Mouse (Mus musculus) erythroblast, embryonic 14.5 days (primary cell): ENCODE data around the gene Mphosph8. TPM values are rescaled to one million over a fixed set of nuclear protein-coding genes. Genes with fewer than 3 reads are reported as not detected.
A peak's percentile ranks its signal among the peaks of the same experiment; 100 is the strongest.

ENCODE experiments used
- H3K27me3 ChIP-seq: 2 replicates; pipeline ENCODE4 v1.6.1; 2012; ENCODE audit warnings: inconsistent platforms; ENCODE audit not compliant: control insufficient read depth
- H3K36me3 ChIP-seq: 2 replicates; pipeline ENCODE4 v1.6.1; 2012; ENCODE audit warnings: mild to moderate bottlenecking, inconsistent platforms; ENCODE audit not compliant: control insufficient read depth
- H3K4me1 ChIP-seq: 2 replicates; pipeline ENCODE4 v1.6.1; 2012; ENCODE audit warnings: inconsistent platforms; ENCODE audit not compliant: control insufficient read depth
- H3K4me3 ChIP-seq: replicated peaks from 2 replicates; pipeline ENCODE3; 2012; ENCODE audit warnings: moderate library complexity, mild to moderate bottlenecking, inconsistent platforms
- H3K9me3 ChIP-seq: 2 replicates; pipeline ENCODE4 v1.6.1; 2012; ENCODE audit warnings: low read length, inconsistent platforms, mixed read lengths; ENCODE audit not compliant: control insufficient read depth
- GATA1 ChIP-seq: IDR thresholded peaks from 2 replicates; pipeline ENCODE4 v1.6.1; 2012; ENCODE audit warnings: low read length, inconsistent platforms, mixed read lengths
- TAL1 ChIP-seq: IDR thresholded peaks from 3 replicates; pipeline ENCODE4 v1.6.1; 2012; ENCODE audit warnings: low read length, inconsistent platforms, mixed read lengths
- polyA plus RNA-seq: library from polyadenylated mRNA; stranded (reverse); fragments of >175 nt; gene quantifications from 2 replicates; pipeline ENCODE4 v1.2.3, GENCODE M21; 2012

Gene Mphosph8
- polyA plus RNA-seq, 1 experiment: 0.53 TPM

GRCm38 (mm10) chr14:56669046-56669620, 1.1 kb downstream of the Mphosph8 start:
- Histone ChIP-seq H3K4me3 (peak overlapping the region; percentile 79), H3K27me3 (no peaks in the 10 kb centered on the region), H3K36me3 (peaks cover 29% of the 10 kb centered on the region), H3K4me1 (peaks cover 29% of the 10 kb centered on the region), H3K9me3 (no peaks in the 10 kb centered on the region)
- TF ChIP-seq GATA1 (peak; percentile 77), TAL1 (no peak)

DNA sequence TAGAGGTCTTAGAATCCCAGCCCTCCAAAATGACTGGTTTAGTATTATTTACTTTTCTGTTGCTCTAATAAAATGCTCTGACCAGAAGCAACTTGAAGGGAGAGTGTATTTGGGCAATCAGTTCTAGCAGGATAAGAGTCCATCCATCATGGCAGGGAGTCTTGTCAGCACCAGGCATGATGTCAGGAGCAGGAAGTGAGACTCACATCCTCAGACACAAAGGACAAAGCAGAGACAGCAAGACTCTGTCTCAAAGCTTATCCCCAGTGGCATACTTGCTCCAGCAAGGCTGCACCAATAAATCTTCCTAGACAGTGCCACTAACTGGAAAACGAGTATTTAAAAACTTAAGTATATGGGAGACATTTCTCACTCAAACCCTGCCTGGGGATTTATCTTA, 17.4 kb downstream of the Mphosph8 start:
- H3K9me3 ChIP-seq: no peaks in the 10 kb centered on the region
- TF ChIP-seq TAL1: no peak
- TF ChIP-seq GATA1: no peak

GRCm38 (mm10) chr14:56689116-56689515, 21.1 kb downstream of the Mphosph8 start:
- Histone ChIP-seq H3K4me1 (no peaks in the 10 kb centered on the region), H3K27me3 (no peaks in the 10 kb centered on the region), H3K36me3 (peaks cover 94% of the 10 kb centered on the region), H3K9me3 (no peaks in the 10 kb centered on the region), H3K4me3 (no peak overlapping the region)
- TF ChIP-seq GATA1 (no peak), TAL1 (no peak)

More for the DNA sequence above, 17.4 kb downstream of the Mphosph8 start:
- Histone ChIP-seq H3K4me3 (no peak overlapping the region), H3K27me3 (no peaks in the 10 kb centered on the region), H3K4me1 (no peaks in the 10 kb centered on the region; the same call in 1 of the 2 replicates), H3K36me3 (peaks cover 85% of the 10 kb centered on the region)

GRCm38 (mm10) chr14:56689766-56690165, 21.7 kb downstream of the Mphosph8 start:
- peaks cover 94% of the 10 kb centered on the region for H3K36me3 ChIP-seq
- no peaks in the 10 kb centered on the region for H3K9me3 ChIP-seq
- TF ChIP-seq TAL1 (no peak), GATA1 (no peak)
- H3K4me3 ChIP-seq: no peak overlapping the region
- no peaks in the 10 kb centered on the region for H3K27me3 ChIP-seq
- no peaks in the 10 kb centered on the region for H3K4me1 ChIP-seq

- H3K36me3 ChIP-seq: peaks cover 100% of the 10 kb centered on the region
- H3K4me1 ChIP-seq: no peaks in the 10 kb centered on the region
- H3K4me3 ChIP-seq: no peak overlapping the region
- H3K27me3 ChIP-seq: no peaks in the 10 kb centered on the region
- no peaks in the 10 kb centered on the region for H3K9me3 ChIP-seq
- no peak for TF ChIP-seq TAL1
- TF ChIP-seq GATA1: no peak
Observed at GRCm38 (mm10) chr14:56695495-56695894, 27.4 kb downstream of the Mphosph8 start.

DNA sequence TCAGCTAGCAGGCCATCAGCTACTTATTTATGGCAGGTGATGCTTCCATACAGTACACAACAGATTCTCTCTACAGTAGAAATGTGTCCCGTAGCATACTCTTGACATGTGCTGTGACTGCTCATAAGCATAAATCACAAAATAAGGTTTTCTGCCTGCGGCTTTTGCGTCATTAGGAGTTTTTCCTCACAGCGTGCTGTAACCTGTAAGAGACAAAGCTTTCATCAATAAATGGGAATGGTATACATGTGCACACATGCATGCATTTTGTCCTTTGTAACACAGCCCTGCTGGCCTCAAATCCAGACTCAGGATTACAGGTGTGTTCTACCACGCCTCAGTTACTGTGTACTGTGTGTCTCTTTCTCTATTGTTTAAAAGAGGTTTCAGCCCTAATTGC, 29.8 kb downstream of the Mphosph8 start:
- Histone ChIP-seq H3K9me3 (no peaks in the 10 kb centered on the region), H3K36me3 (peaks cover 84% of the 10 kb centered on the region), H3K27me3 (no peaks in the 10 kb centered on the region), H3K4me3 (no peak overlapping the region), H3K4me1 (peaks cover 2% of the 10 kb centered on the region)
- TF ChIP-seq TAL1: no peak
- TF ChIP-seq GATA1: no peak

GRCm38 (mm10) chr14:56702644-56703043, 34.6 kb downstream of the Mphosph8 start:
- TF ChIP-seq TAL1: no peak
- no peak for TF ChIP-seq GATA1
- Histone ChIP-seq H3K27me3 (no peaks in the 10 kb centered on the region), H3K36me3 (peaks cover 55% of the 10 kb centered on the region), H3K4me1 (peaks cover 14% of the 10 kb centered on the region), H3K9me3 (no peaks in the 10 kb centered on the region), H3K4me3 (no peak overlapping the region)

DNA sequence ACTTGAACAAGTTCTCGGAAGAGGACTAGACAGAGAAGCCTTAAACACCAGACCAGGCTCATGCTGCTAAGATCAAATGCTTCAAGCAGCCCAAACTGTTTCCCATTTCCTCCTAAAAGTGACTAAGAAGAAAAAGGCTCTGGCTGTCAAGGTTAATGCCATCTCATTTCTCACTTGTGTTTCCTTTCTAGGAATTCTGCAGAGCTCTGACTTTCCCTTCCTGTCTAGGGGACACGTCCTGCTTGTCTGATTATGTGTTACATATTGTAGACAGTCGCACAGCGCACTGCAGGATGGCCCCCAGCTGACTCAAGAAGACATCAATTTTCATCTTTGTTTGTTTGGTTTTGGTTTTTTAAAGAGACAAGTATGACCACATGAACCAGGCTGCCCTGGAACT, 37.6 kb downstream of the Mphosph8 start:
- peaks cover 14% of the 10 kb centered on the region for H3K4me1 ChIP-seq
- no peak overlapping the region for H3K4me3 ChIP-seq

DNA sequence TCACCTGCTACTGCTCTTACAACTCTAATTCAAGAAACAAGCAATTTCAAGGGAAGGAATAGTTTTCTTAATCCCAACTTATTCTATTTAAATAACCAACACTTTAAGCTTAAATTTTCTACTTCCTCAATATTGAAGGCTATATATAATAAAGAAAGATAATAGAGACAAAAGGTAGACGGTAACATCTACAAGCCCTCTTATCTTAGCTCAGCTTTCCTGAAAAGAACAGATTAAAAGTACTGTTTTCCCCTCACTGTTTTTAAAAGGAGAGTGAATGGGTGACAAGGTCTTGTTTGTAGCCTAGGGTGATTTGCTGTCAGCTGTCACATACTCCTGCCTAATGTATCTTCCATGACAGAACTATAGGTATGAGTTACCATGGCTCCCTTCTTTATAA, 58.4 kb downstream of the Mphosph8 start:
- Histone ChIP-seq H3K4me3 (no peak overlapping the region), H3K27me3 (no peaks in the 10 kb centered on the region), H3K36me3 (peaks cover 58% of the 10 kb centered on the region)

More for the DNA sequence above, 37.6 kb downstream of the Mphosph8 start:
- H3K27me3 ChIP-seq: no peaks in the 10 kb centered on the region
- H3K36me3 ChIP-seq: peaks cover 35% of the 10 kb centered on the region
- TF ChIP-seq TAL1 (no peak), GATA1 (no peak)
- H3K9me3 ChIP-seq: no peaks in the 10 kb centered on the region

GRCm38 (mm10) chr14:56740175-56740574, 72.1 kb downstream of the Mphosph8 start:
- H3K36me3 ChIP-seq: peaks cover 66% of the 10 kb centered on the region
- H3K4me1 ChIP-seq: no peaks in the 10 kb centered on the region; the same call in 1 of the 2 replicates
- no peak overlapping the region for H3K4me3 ChIP-seq
- no peaks in the 10 kb centered on the region for H3K9me3 ChIP-seq
- TF ChIP-seq TAL1 (no peak), GATA1 (no peak)
- H3K27me3 ChIP-seq: no peaks in the 10 kb centered on the region

More for the DNA sequence above, 58.4 kb downstream of the Mphosph8 start:
- no peaks in the 10 kb centered on the region for H3K4me1 ChIP-seq
- TF ChIP-seq TAL1 (no peak), GATA1 (no peak)
- H3K9me3 ChIP-seq: no peaks in the 10 kb centered on the region

Other genes starting within 250 kb of the Mphosph8 start
- gene Cenpj, start 92.8 kb upstream of the Mphosph8 start, polyA plus RNA-seq: 0.28 and 0.39 TPM in 2 replicates
- 0.01 TPM in 2 replicates for gene Parp4, start 92.6 kb upstream of the Mphosph8 start, polyA plus RNA-seq
- gene Pspc1, start 110.1 kb downstream of the Mphosph8 start, polyA plus RNA-seq: 0.62 and 0.70 TPM in 2 replicates
- 0.08 and 0.17 TPM in 2 replicates for gene Zmym5, start 143.5 kb downstream of the Mphosph8 start, polyA plus RNA-seq
- gene Zmym2, start 218.4 kb downstream of the Mphosph8 start, polyA plus RNA-seq: 0.03 and 0.10 TPM in 2 replicates